Mouse (Mus musculus) urinary bladder, postnatal 10 days (tissue): ENCODE results near the gene Myo7a.

ENCODE experiments used
- DNase-seq: peaks from one replicate; pipeline ENCODE4 v3.0.0; 2022; ENCODE audit warnings: low spot score

Myo7a gene

DNA sequence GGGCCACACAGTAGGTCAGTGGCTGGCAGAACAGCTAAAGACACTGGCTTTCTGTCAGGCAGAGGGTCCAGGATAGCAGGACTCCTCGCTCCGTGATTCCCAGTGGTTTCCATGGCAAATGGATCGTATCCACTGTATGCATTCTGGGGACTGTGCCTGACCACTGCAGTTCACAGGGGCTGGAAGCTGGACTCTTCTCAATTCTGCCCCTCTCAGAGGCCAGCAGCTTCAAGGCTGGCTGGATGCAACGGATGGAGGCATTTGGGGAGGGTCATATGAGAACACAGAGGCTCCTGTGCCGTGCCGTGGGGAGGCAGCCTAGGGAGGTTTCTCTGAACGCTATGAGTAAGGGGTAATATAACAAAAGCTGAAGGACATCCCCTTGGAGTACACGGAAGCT is 22.9 kb upstream of the Myo7a start:
- DNase-seq: no peak

DNA sequence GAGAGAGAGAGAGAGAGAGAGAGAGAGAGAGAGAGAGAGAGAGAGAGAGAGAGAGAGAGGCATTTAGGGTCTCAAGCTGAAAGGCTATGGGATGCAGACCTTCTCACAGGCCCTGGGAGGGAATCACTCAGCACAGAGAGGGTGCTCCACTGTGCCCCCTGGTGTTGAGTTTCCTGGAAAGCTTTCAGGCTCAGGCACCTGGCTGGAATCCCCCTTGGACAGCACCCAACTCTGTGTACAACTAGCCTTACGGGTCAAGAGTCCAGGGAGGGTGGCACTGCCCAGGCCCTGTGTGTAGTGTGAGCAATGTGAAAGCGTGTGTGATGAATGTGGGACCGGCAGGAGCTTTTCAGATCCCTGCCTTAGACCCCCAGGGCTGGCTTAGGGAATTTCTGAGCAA is 21.9 kb upstream of the Myo7a start:
- DNase-seq: no peak

DNA sequence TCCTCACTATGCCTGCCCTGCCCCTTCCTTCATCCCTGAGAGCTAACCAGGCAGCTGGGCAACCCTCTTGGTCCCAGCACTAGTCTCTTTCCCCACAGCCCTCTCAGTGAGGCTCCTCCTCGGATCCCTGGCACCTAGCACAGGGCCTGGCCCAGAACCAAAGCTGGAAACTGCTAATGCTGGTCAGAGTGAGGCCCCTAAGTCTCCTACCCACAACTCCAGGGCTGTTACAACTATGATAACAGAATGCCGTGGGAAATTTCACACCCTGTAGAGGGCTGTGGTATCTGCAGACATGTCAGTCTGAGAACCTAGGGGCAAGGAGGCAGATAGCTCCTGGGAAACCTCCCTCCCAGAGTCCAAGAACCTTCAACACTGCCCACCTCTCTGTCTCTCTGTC is 21.3 kb upstream of the Myo7a start:
- DNase-seq: no peak

DNA sequence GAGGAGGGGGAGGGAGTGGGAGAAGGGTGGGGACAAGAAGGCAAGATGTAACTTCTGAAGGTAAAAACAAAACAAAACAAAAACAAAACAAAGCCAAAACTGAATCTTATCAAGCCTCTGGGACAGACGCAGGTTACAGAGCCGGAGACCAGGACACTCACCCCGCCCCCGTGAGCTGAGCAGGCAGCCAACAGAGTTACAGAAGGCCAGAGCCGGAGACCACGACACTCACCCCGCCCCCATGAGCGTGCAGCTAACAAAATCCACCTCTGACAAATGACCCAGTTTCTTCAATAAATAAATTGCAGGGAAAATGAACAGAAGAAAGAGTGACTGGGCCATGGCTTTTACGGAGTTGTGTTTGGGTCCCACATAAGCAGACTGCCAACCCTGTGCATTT is 19.9 kb upstream of the Myo7a start:
- DNase-seq: no peak

DNA sequence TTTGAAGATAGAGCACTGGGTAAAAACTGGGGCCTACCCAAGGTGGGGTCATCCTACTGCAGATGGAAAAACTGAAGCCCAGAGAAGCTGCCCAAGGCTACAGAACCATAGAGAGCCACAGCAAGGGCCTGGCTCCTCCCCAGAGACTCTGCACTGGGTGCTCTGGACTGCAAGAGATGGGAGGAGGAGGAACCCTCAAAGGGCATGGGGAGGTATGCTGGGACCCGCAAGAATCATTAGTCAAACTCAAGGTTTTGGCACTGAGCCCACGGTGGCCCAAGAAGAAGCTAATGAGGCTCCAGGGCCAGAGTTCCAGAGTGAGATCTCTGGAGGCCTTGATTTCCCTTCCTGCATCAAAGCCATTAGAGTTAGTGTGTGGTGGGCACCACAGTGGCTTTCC is 18.7 kb upstream of the Myo7a start:
- no peak for DNase-seq

DNA sequence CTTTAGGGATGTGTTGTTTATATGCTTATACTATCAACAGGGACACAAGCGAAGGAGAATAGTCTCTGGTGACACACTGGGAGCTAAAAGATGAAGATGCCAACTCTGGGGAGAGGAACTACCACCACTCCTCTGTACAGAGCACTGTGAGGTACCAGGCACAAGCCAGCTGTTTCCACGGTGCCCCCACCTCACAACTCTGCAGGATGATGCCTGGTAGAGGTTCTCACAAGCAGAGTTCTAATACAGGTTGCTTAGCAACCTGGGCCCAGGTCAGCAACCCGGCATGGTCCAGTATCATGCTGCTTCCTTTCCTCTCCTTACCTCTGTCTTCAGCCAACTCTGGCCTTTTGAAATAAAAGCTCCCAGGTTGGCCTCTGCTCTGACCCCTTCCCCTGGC is 18.3 kb upstream of the Myo7a start:
- no peak for DNase-seq

DNA sequence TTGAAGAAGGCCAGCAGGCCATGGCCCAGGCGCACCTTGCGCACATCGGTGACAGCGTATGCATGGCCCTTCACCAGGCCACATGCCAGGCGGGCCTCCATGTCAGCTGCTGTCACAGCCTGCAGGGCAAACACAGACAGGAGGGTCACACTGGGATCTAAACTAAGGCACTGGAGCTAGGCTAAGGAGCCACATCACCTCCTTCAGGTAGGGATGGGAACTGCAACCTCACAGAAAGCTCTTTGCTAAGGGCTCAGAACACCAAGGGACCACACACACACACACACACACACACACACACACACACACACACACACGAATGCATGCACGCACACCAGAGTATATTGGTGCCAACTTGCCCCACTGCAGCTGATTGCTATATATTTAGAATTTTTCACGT is 12.4 kb upstream of the Myo7a start:
- DNase-seq: no peak

DNA sequence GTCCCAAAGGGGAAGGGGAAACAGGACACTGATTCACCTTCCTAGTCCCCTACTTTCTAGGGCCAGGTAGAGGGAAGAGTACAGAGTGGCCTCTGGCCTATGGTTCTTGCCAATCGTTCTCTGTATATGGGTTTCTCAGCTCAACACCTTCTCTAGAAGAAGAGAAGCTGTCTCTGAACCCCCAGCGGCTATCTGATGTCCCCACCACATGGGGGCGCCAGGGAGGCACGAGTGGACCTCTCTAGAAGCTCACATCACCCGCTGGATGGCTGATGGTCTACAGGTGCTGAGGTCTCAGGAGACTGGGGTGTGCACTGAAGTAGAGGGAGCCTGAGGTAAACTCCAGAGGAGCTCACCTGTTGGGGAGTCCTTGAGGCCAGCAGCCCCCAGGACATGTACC is 6.1 kb upstream of the Myo7a start:
- no peak for DNase-seq

DNA sequence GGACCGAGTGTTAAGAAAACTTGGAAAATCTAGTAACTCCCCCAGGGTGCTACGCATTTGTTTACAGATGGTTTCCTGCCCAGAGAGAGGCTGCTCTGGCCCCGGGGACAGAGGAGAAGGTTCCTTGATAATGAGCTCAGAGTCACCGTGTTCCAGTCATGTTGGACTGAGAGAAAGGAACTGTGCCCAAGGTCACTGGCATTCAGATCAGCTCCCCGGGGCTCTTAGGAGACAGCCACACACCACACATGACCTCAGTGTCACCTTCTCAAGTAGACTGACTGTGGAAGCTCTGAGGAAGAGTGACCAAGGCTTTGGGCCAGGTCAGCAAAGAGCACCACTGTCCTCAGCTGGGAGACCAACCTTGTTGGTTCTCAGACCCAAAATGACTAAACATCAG is 5.4 kb upstream of the Myo7a start:
- DNase-seq: no peak

DNA sequence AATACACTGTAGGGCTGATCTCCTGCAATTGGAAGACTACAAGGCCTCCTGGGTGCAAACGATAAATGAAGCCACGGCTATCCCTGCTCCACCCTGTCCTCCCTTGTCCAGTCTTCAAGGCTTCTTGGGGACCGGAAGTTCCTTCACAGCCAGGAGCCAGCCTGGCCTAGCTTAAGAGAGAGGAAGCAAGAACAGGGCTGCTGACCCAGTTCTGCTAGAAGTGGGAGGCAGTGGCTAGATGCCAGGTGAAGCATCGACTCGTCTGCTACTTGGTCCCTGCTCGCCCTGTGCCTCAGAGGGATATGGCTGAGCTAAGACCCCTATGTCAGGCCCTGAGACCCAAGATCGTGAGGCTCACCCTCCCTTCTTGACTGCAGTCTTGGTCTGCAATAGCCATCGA is 2.3 kb upstream of the Myo7a start:
- no peak for DNase-seq

DNA sequence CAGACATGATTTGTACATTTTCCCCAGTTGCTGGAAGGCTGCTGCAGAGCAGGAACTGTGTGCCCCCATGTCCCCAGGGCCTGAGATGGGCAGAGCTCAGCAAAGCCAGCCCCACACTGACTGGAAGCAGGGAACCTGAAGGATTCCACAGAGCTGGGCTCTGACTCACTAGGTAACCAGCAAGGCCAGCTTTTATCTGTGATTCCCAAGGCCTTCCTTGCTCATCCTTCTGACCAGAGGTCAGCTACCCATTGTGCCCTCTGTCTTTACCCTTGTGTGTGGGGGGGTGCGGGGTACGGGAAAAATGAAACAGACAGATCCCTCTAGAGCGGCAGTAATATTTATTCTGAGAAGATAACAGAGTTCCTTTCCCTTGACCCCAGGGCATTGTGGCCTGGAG is 1.9 kb upstream of the Myo7a start:
- DNase-seq: no peak

DNA sequence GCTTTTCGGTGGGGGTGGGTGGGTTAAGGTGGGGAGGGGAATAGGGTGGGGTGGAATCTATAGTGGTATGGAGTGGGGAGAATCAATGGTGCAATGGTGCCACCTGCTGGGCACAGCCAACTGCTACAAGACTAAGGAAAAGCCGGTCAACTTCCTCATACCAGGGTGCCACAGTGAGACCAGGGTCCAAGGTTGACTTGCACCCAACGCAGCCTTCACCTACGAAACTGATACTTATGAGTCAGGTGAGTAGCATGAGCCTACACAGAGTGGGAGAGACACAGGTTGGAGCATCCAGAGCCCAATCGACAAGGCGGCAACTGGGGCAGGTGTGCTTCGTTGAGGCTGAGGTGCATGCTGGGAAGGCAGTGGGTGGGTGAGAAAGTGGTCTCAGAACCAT is 1.0 kb upstream of the Myo7a start:
- no peak for DNase-seq

DNA sequence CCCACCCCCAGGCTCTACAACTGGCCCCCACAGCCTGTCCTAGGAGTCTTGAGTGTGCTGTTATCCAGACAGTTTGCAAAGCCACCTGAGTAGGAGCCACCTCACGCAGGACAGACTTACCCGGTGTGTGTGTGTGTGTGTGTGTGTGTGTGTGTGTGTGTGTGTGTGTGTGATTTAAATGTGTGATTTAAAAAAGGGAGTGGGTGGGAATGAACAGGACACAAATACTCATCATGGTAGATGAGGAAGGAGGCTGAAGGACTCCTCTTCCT is 573 bp upstream of the Myo7a start:
- DNase-seq: no peak

DNA sequence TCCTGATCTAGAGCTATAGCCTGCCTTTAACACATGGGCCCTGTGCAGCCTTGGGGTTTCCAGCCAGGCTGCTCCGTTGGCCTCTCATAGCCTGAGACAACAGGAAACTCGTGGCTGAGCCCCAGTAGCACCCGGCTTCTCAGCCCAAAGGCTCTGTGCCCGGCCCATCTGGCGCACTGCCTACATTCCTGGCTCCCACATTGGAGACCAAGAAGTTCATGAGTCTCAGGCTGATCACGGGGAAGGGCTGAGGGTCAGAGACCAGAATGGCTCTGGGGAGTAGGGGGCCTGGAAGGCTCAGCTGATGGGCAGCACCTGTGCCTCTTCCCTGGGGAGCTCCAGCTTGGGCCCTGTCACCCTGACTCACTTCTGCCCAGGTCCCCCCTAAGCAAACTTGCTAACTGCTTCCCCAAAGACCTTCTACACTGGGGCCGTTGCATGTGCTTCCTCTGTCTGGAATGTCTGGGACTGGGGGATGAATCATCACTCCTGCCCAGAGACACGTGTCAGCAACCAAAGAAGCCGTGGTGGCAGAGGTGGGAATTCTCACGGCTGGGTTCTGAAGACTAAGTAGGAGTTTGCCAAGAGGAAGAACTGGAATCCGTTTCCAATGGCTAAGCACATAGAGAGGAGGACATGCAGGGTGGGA is 2.2 kb downstream of the Myo7a start:
- DNase-seq: no peak

DNA sequence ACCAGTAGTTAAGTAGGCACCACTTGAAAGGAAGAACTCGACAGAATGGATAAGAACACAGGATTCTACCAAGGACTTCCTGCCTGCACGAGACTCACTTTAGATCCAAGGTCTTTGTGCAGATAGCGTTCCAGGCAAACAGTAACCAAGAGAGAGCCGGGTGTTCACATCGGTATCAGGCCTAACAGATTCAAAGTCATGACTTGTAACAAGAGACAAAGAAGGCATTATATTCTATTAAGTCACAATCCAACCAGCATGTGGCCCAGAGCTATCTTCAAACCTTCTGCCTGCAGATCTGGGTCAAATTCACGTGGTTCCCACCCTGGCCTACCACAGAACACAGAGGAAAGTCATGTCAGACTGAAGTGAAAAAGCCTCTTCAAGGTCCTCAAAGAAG is 4.7 kb downstream of the Myo7a start:
- DNase-seq: no peak

DNA sequence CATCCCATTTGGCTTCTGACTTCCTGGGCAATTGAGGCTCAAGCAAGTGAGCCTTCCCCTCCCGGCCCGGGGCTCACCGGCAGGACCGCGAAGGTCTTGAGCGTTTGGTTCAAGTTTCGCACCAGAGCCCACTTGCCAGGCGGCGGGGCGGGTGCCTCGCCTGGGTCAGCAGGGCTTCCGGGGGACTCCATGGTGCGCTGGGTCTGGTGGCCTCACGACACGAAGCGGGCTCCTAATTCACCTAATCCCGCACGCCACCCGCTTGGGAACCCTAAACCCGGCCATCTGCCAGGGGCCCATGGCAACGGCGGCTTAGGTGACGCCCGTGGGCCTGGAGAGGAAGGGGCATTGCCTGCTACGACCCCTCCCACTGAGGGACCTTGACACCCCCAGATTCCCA is 8.1 kb downstream of the Myo7a start:
- no peak for DNase-seq

DNA sequence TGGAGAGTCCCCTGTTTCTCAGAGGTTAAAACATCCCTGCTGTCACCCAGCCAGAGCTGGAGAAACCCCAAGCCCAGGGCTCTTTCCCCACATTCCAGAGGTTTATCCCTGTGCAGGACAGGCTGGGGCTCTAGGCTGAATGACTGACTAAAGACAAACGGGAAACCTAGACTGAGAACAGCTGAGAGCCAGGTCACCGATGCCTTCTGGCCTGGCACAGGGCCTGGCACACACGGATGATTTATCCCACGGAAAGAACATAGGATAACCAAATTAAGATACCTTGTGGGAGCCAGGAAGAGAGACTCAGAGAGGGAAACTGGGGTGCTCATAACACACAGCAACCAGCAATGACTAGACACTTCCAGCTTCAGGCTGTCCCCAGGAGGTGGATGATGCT is 9.6 kb downstream of the Myo7a start:
- no peak for DNase-seq

DNA sequence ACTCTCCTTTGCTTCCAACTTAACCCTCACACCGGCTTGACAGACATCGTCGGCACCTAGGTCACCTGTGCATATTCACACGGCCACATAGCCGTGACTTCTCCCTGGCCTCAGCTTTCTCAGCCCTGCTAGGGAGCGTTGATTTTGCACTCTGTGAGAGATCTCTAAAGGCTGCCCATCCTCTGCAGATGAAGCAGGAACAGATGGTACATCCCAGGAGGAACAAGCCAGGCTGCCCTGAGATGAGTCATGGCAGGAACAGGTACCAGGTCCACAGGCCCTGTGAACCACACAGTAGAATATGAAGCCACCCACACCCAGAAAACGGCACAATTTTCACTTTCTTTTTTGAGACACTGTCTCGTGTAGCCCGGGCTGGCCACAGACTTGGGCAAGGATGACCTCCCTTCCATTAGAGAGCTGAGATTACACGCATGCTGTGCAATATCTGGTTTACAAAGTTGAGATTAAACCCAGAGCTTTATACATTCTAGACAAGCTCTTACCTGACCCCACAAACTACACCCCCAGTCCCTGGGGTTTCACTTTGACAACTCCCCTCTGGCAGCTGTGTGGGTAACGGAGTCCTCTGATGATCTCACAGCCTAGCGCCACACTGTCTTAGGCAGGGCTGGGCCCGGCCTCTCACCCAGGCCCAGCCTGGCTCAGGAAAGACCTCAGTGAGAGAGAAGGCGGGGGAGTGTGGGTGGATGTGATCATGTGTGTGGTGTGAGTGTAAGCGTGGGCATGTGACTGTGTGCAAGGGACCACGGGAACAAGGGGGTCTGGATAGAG is 10.5 kb downstream of the Myo7a start:
- no peak for DNase-seq

DNA sequence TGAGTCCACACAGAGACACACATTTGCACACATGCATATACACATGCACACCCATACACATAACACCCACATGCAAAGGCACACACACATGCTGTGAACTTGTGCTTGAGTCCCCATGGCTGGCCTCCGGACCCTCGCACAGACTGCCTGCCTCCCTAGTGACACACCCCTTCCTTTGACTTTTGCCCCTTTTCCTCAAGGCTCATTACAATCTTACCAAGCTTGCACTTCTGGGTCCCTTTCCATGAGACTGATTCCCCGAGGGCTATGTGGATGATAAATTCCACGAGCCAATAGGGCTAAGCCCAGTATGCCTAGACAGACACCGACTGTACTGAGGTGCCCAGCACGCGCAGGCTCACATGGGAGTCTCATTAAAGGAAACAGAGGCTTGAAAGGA is 13.1 kb downstream of the Myo7a start:
- DNase-seq: no peak

DNA sequence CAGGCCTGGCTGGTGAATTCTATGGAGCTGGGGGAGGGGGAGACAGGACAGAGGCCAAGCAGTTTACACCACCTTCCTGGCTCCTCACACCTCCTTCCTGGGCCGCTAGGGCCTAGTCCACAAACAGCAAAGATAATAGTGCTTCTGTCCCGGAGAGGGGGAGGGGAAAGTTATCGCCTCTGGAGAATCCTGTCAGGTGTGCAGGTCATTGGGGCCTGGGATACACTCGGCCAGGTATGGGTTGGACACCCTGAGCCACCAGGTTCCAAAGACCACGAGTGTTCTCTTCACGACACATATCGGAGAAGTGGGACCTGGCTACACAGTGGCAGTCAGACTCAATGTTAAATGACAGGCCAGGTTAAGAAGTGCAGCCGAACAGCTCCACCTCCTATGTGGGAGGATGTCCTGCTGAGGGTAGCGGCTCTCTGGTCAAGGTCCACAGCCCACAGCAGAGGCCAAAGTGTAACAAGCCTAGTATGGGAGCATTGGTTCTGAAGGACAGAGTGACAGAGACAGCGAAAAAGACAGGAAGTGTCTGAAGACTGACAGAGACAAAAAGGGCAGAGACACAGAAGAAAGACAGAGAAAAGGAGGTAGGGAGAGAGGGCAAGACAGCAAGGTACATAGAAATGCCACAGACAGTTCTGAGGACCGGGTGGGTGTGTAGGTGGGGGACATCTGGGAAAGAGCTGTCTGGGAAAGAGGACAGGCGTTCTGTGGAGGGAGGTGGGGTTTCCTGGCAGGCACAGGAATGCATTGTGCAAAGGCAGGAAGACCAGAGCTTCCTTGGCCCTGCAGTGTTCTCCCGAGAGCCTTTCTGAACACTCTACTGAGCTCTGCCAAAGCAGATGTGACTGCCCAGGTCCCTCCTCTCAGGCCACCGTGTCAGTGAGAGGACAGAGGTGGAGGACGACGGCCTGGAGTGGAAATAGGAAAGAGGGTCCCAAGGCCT is 14.6 kb downstream of the Myo7a start:
- no peak for DNase-seq

DNA sequence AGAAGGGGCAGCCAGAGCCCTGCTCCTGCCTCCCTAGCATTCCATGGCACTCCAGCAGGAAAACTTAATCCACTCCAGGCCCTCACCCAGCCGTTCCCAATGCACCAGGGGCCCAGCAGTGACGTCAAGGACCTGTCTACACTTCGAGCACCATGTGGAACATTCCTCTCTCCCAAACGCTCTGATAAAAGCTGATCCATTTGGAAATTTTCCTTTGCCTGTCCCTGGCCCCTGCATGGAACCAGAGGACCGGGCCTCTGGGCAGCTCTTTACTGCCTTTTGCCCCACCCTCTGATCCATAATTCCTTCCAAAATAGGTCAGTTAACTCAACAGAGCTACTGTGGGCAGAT is 15.4 kb downstream of the Myo7a start:
- DNase-seq: no peak

DNA sequence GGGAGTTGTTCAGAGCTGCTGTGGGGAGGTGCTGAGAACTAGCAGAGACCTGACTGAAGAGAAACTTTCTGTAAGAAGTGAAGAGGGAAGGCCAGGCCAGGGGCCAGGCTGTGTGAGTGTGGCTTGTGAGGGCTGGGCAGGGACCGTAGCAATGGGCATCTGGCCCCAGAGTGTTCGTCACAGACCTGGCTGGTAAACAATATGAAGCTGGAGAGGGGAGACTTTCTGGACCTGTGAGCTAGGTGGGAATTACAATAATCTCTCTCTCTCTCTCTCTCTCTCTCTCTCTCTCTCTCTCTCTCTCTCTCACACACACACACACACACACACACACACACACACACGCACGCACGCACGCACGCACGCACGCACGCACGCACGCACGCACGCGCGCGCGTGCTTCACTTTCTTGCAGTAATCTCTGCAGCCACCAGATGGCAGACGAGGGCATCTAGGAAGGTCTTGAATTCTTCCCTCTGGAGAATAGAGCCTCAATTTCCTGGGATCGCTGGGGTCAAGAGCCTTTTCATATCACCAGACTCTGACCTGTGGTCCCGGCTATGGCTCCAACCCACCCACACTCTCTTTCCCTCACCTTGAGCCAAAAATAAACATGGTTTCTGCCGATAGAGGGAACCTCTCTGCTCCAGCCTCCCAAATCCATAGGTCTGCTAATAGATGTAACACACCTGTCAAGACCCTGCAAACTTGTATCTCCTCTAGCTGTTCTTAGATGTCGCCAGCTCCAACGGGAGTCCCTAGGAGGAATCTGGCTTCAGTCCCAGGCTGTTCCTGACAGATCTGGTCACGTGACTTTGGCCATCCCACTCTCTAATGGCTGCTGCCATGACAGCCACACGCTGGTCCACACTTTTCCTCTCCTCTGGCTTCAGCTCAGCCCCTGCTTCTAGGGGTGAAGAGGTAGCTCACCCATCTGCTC is 16.1 kb downstream of the Myo7a start:
- DNase-seq: peak; percentile 41
